Comparison of ENCODE assay signal across 7 mouse cellular contexts in the genomic region with DNA sequence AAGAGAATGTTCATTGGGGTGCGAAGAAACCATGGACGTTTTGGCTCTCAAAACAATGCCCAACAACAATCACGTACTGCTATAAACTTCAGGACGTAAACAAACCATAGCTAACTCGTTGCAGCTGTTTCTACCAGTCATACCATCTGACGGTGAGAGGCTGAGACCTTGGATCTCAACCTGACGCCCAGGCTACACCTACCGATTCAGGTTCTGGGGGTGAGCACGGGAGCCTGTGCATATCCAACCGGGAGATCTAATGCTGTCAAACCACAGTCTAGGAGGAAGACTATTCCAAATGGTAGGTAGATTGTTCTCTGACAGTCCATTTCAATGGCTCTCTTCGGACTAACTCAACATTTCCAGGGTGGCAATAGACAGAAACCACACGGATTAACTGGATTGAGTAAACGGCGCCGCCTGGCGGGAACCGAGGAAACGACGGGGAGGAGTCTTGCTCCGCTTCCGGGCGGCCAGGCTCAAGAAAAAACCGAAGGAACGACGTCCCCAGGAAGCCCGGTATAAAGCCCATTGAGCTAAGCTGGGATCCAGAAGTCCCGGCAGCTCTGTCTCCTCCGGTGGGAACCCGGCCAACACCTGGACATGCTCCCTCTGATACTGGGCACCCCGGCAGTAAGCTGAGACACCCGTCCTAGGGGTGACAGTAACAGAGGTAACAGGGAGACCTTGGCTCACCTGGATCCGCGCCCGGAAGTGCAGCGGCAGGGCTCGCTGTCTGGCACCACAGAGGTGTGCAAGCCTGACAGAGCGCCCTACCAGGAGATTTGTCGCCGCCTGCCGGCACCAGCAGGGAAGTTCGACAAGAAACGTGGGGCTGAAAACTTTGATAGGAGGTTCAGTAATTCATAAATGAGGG. TPM values are rescaled to one million over a fixed set of nuclear protein-coding genes. Genes with fewer than 3 reads are reported as not detected.
DNase-seq lines count a peak whose midpoint lies in the region; ATAC-seq lines count a peak whose summit lies in the region.

Gene Pigo, minus strand, starts transcription at position 736 of the 877 bp plus-strand sequence.

- H3K4me1 ChIP-seq in embryonic facial prominence, embryonic 10.5 days, result peaks cover 18% of the 10 kb centered on the region
- peaks cover 20% of the 10 kb centered on the region for H3K4me1 ChIP-seq in limb, embryonic 10.5 days
- H3K4me1 ChIP-seq in midbrain, embryonic 13.5 days (replicated peaks), result peaks cover 31% of the 10 kb centered on the region

- no peaks in the 10 kb centered on the region for H3K27me3 ChIP-seq in embryonic facial prominence, embryonic 10.5 days (replicated peaks; ENCODE audit: low read depth, poor library complexity, severe bottlenecking)
- no peaks in the 10 kb centered on the region for H3K27me3 ChIP-seq in limb, embryonic 10.5 days (ENCODE audit: low read depth, poor library complexity, severe bottlenecking)
- no peaks in the 10 kb centered on the region for H3K27me3 ChIP-seq in midbrain, embryonic 13.5 days

- peak; percentile 89 for ATAC-seq in granulocyte monocyte progenitor cell, adult 5-6 weeks (replicated peaks; ENCODE audit: poor library complexity, severe bottlenecking)
- peak; percentile 97 for ATAC-seq in midbrain, embryonic 13.5 days

- H3K9me3 ChIP-seq in embryonic facial prominence, embryonic 10.5 days, result no peaks in the 10 kb centered on the region
- no peaks in the 10 kb centered on the region for H3K9me3 ChIP-seq in limb, embryonic 10.5 days (replicated peaks)
- H3K9me3 ChIP-seq in midbrain, embryonic 13.5 days, result no peaks in the 10 kb centered on the region

- H3K4me2 ChIP-seq in midbrain, embryonic 13.5 days (replicated peaks), result peak within 1 kb of the TSS; percentile 76

- peak; percentile 97 for DNase-seq in adrenal gland, postnatal 10 days
- peak; percentile 93 for DNase-seq in embryonic facial prominence, embryonic 10.5 days (ENCODE audit: low spot score)
- DNase-seq in kidney, adult 11 months, result peak; percentile 95
- peak; percentile 93 for DNase-seq in limb, embryonic 10.5 days (ENCODE audit: low spot score)
- peak; percentile 88 for DNase-seq in spleen, adult 12 weeks (ENCODE audit: low spot score)

- peak within 1 kb of the TSS; percentile 83 for H3K27ac ChIP-seq in embryonic facial prominence, embryonic 10.5 days (replicated peaks)
- H3K27ac ChIP-seq in limb, embryonic 10.5 days, result peak within 1 kb of the TSS; percentile 78
- peak within 1 kb of the TSS; percentile 93 for H3K27ac ChIP-seq in midbrain, embryonic 13.5 days

- H3K4me3 ChIP-seq in embryonic facial prominence, embryonic 10.5 days, result peak within 1 kb of the TSS; percentile 71
- peak within 1 kb of the TSS; percentile 59 for H3K4me3 ChIP-seq in limb, embryonic 10.5 days
- peak within 1 kb of the TSS; percentile 61 for H3K4me3 ChIP-seq in midbrain, embryonic 13.5 days (replicated peaks)

- H3K9ac ChIP-seq in midbrain, embryonic 13.5 days (replicated peaks), result peak within 1 kb of the TSS; percentile 71

- WGBS in embryonic facial prominence, embryonic 10.5 days, result 10% methylated on average over 42 of the region's 42 CpGs
- WGBS in limb, embryonic 10.5 days, result 8% methylated on average over 42 of the region's 42 CpGs
- WGBS in midbrain, embryonic 13.5 days, result 10% methylated on average over 42 of the region's 42 CpGs

- peaks cover 78% of the 10 kb centered on the region for H3K36me3 ChIP-seq in embryonic facial prominence, embryonic 10.5 days (replicated peaks)
- peaks cover 82% of the 10 kb centered on the region for H3K36me3 ChIP-seq in limb, embryonic 10.5 days
- H3K36me3 ChIP-seq in midbrain, embryonic 13.5 days, result peaks cover 70% of the 10 kb centered on the region

RNA-seq across cellular contexts. Expression of gene Pigo, which starts in this region (rescaled TPM):
- total RNA-seq in adrenal gland, postnatal 10 days (2021), result 10 to 100 TPM; 22.0 to 25.8 TPM
- 25.8 and 27.3 TPM in 2 replicates for polyA plus RNA-seq in embryonic facial prominence, embryonic 10.5 days (2016; fragmentation: Nextera tagmentation; extraction: Ambion mirVana)
- total RNA-seq in granulocyte monocyte progenitor cell, adult 5-6 weeks (2014; fragmentation: Nextera tagmentation), result 15.6 and 15.8 TPM in 2 replicates
- total RNA-seq in granulocyte monocyte progenitor cell, adult 5-6 weeks (2017), result 5.8 and 10.8 TPM in 2 replicates
- 21.7 and 27.5 TPM in 2 replicates for polyA plus RNA-seq in limb, embryonic 10.5 days (2016; fragmentation: Nextera tagmentation; extraction: Ambion mirVana)
- 25.3 and 29.9 TPM in 2 replicates for polyA plus RNA-seq in midbrain, embryonic 13.5 days (2015; fragmentation: Nextera tagmentation; extraction: Ambion mirVana)

Comparison
In these comparisons a context has a peak if more than half of its experiments do, and no peak if none do; other contexts are left out.
1. Peak in every context shown above with its lines: DNase-seq, ATAC-seq, H3K4me3 ChIP-seq and H3K27ac ChIP-seq.